Mouse (Mus musculus): ENCODE data around the gene Gnas. TPM values are rescaled to one million over a fixed set of nuclear protein-coding genes. Genes with fewer than 3 reads are reported as not detected.

Gene Gnas
- polyA plus RNA-seq, 1 experiment: 515 TPM

GRCm38 (mm10) chr2:174291662-174292030, 7.5 kb downstream of the Gnas start:
- H3K27ac ChIP-seq (ENCODE audit: insufficient read depth, low read length): no peak overlapping the region
- H3K4me3 ChIP-seq (ENCODE audit: extremely low read depth, insufficient read depth, insufficient read length): no peak overlapping the region
- WGBS: 76% methylated on average over 2 of the region's 2 CpGs

GRCm38 (mm10) chr2:174294457-174294856, 10.3 kb downstream of the Gnas start:
- H3K4me1 ChIP-seq (ENCODE audit: control insufficient read depth, insufficient read depth, insufficient read length): no peaks in the 10 kb centered on the region; the same call in 1 of the 2 replicates
- H3K27me3 ChIP-seq (ENCODE audit: control insufficient read depth, insufficient read depth, low read length): peaks cover 7% of the 10 kb centered on the region
- 52% methylated on average over 8 of the region's 8 CpGs for WGBS
- H3K36me3 ChIP-seq (ENCODE audit: control insufficient read depth, insufficient read depth, low read length): no peaks in the 10 kb centered on the region
- TF ChIP-seq POLR2A (IDR thresholded peaks at IDR 0.05; ENCODE audit: low read depth, low read length): no peak
- TF ChIP-seq CTCF (IDR thresholded peaks at IDR 0.05; ENCODE audit: extremely low read depth, insufficient read depth, insufficient read length, insufficient replicate concordance): no peak
- no peak for DNase-seq (ENCODE audit: low read depth in 1 of 2, low spot score in 2 of 2)
- H3K27ac ChIP-seq (ENCODE audit: insufficient read depth, low read length): no peak overlapping the region
- H3K4me3 ChIP-seq (ENCODE audit: extremely low read depth, insufficient read depth, insufficient read length): no peak overlapping the region; the same call in 1 of the 2 replicates

More at GRCm38 (mm10) chr2:174291662-174292030, 7.5 kb downstream of the Gnas start:
- Histone ChIP-seq H3K4me1 (ENCODE audit: control insufficient read depth, insufficient read depth, insufficient read length) (no peaks in the 10 kb centered on the region), H3K27me3 (ENCODE audit: control insufficient read depth, insufficient read depth, low read length) (no peaks in the 10 kb centered on the region), H3K36me3 (ENCODE audit: control insufficient read depth, insufficient read depth, low read length) (no peaks in the 10 kb centered on the region)
- DNase-seq (ENCODE audit: low read depth in 1 of 2, low spot score in 2 of 2): no peak
- TF ChIP-seq POLR2A (IDR thresholded peaks at IDR 0.05; ENCODE audit: low read depth, low read length) (no peak), CTCF (IDR thresholded peaks at IDR 0.05; ENCODE audit: extremely low read depth, insufficient read depth, insufficient read length, insufficient replicate concordance) (no peak)

- WGBS: 53% methylated on average over 36 of the region's 36 CpGs
- DNase-seq (ENCODE audit: low read depth in 1 of 2, low spot score in 2 of 2): peak; percentile 25 to 33
- Histone ChIP-seq H3K27me3 (ENCODE audit: control insufficient read depth, insufficient read depth, low read length) (peaks cover 10% of the 10 kb centered on the region), H3K4me1 (ENCODE audit: control insufficient read depth, insufficient read depth, insufficient read length) (peaks cover 3% of the 10 kb centered on the region; the same call in 1 of the 2 replicates), H3K27ac (ENCODE audit: insufficient read depth, low read length) (no peak overlapping the region), H3K4me3 (ENCODE audit: extremely low read depth, insufficient read depth, insufficient read length) (peak overlapping the region; percentile 36), H3K36me3 (ENCODE audit: control insufficient read depth, insufficient read depth, low read length) (no peaks in the 10 kb centered on the region)
- TF ChIP-seq CTCF (IDR thresholded peaks at IDR 0.05; ENCODE audit: extremely low read depth, insufficient read depth, insufficient read length, insufficient replicate concordance) (no peak), POLR2A (IDR thresholded peaks at IDR 0.05; ENCODE audit: low read depth, low read length) (no peak)
These were observed 11.2 kb downstream of the Gnas start for GRCm38 (mm10) chr2:174295175-174295899.

- 48% methylated on average over 29 of the region's 29 CpGs for WGBS
- H3K27ac ChIP-seq (ENCODE audit: insufficient read depth, low read length): no peak overlapping the region
These were observed 11.9 kb downstream of the Gnas start for GRCm38 (mm10) chr2:174295900-174296465.

GRCm38 (mm10) chr2:174297086-174297571, 13.0 kb downstream of the Gnas start:
- DNase-seq (ENCODE audit: low read depth in 1 of 2, low spot score in 2 of 2): peak in 1 of 2 experiments; percentile 12
- Histone ChIP-seq H3K27ac (ENCODE audit: insufficient read depth, low read length) (no peak overlapping the region), H3K36me3 (ENCODE audit: control insufficient read depth, insufficient read depth, low read length) (no peaks in the 10 kb centered on the region), H3K4me1 (ENCODE audit: control insufficient read depth, insufficient read depth, insufficient read length) (peaks cover 3% of the 10 kb centered on the region; the same call in 1 of the 2 replicates), H3K27me3 (ENCODE audit: control insufficient read depth, insufficient read depth, low read length) (peaks cover 10% of the 10 kb centered on the region), H3K4me3 (ENCODE audit: extremely low read depth, insufficient read depth, insufficient read length) (no peak overlapping the region)
- WGBS: 50% methylated on average over 29 of the region's 29 CpGs
- no peak for TF ChIP-seq CTCF (IDR thresholded peaks at IDR 0.05; ENCODE audit: extremely low read depth, insufficient read depth, insufficient read length, insufficient replicate concordance)
- TF ChIP-seq POLR2A (IDR thresholded peaks at IDR 0.05; ENCODE audit: low read depth, low read length): no peak

More at GRCm38 (mm10) chr2:174295900-174296465, 11.9 kb downstream of the Gnas start:
- H3K27me3 ChIP-seq (ENCODE audit: control insufficient read depth, insufficient read depth, low read length): peaks cover 10% of the 10 kb centered on the region
- H3K4me3 ChIP-seq (ENCODE audit: extremely low read depth, insufficient read depth, insufficient read length): peak overlapping the region; percentile 36
- no peaks in the 10 kb centered on the region for H3K36me3 ChIP-seq (ENCODE audit: control insufficient read depth, insufficient read depth, low read length)
- H3K4me1 ChIP-seq (ENCODE audit: control insufficient read depth, insufficient read depth, insufficient read length): peaks cover 3% of the 10 kb centered on the region; the same call in 1 of the 2 replicates
- DNase-seq (ENCODE audit: low read depth in 1 of 2, low spot score in 2 of 2): no peak
- no peak for TF ChIP-seq POLR2A (IDR thresholded peaks at IDR 0.05; ENCODE audit: low read depth, low read length)
- TF ChIP-seq CTCF (IDR thresholded peaks at IDR 0.05; ENCODE audit: extremely low read depth, insufficient read depth, insufficient read length, insufficient replicate concordance): no peak

GRCm38 (mm10) chr2:174297851-174298250, 13.7 kb downstream of the Gnas start:
- H3K4me3 ChIP-seq (ENCODE audit: extremely low read depth, insufficient read depth, insufficient read length): no peak overlapping the region
- no peak for DNase-seq (ENCODE audit: low read depth in 1 of 2, low spot score in 2 of 2)
- TF ChIP-seq CTCF (IDR thresholded peaks at IDR 0.05; ENCODE audit: extremely low read depth, insufficient read depth, insufficient read length, insufficient replicate concordance): no peak
- TF ChIP-seq POLR2A (IDR thresholded peaks at IDR 0.05; ENCODE audit: low read depth, low read length): no peak
- H3K36me3 ChIP-seq (ENCODE audit: control insufficient read depth, insufficient read depth, low read length): no peaks in the 10 kb centered on the region
- WGBS: 60% methylated on average over 19 of the region's 19 CpGs
- H3K27ac ChIP-seq (ENCODE audit: insufficient read depth, low read length): no peak overlapping the region
- H3K4me1 ChIP-seq (ENCODE audit: control insufficient read depth, insufficient read depth, insufficient read length): peaks cover 3% of the 10 kb centered on the region; the same call in 1 of the 2 replicates
- H3K27me3 ChIP-seq (ENCODE audit: control insufficient read depth, insufficient read depth, low read length): peaks cover 10% of the 10 kb centered on the region
